Mouse (Mus musculus) CH12.LX (cell line): ENCODE results near the gene Sorcs1. TPM values are rescaled to one million over a fixed set of nuclear protein-coding genes. Genes with fewer than 3 reads are reported as not detected.

Experiments used
- DNase-seq: peaks from one replicate; pipeline ENCODE4 v3.0.0-alpha.2; 2013; ENCODE audit errors: extremely low read depth
- H3K27ac ChIP-seq: 2 replicates; pipeline ENCODE4 v1.5.1; 2012; ENCODE audit warnings: low read depth, mild to moderate bottlenecking, control low read depth, moderate library complexity; ENCODE audit not compliant: insufficient read depth
- H3K27me3 ChIP-seq: replicated peaks from 2 replicates; pipeline ENCODE3; 2012; ENCODE audit warnings: inconsistent platforms
- H3K36me3 ChIP-seq, 2 experiments: replicated peaks in 1 of 2; 2 replicates each; pipeline versions ENCODE3 to v1.6.1; 2012; ENCODE audit warnings: inconsistent platforms in 1 of 2, low read length in 1 of 2, mild to moderate bottlenecking in 1 of 2, mixed read lengths in 1 of 2, moderate library complexity in 1 of 2; ENCODE audit not compliant: control insufficient read depth in 1 of 2, insufficient read depth in 1 of 2
- H3K4me1 ChIP-seq, 2 experiments: 2 replicates each; pipeline ENCODE4 v1.6.1; 2012; ENCODE audit warnings: inconsistent platforms in 1 of 2, moderate library complexity in 1 of 2; ENCODE audit not compliant: insufficient read depth in 2 of 2, control insufficient read depth in 1 of 2
- H3K4me2 ChIP-seq: 2 replicates; pipeline ENCODE4 v1.6.1; 2012; ENCODE audit warnings: low read depth, mild to moderate bottlenecking, control low read depth; ENCODE audit not compliant: poor library complexity, insufficient read depth, severe bottlenecking
- H3K4me3 ChIP-seq, 3 experiments: fragments of 150-350 bp in 1 of 3; sonication (generic) in 1 of 3; replicated peaks in 1 of 3; 2 replicates each; pipeline versions ENCODE3 to v1.5.1; 2011 to 2012; ENCODE audit warnings: low read depth in 2 of 3, low read length in 2 of 3, mild to moderate bottlenecking in 2 of 3, moderate library complexity in 2 of 3, control low read depth in 1 of 3, improper control_type of control experiment in 1 of 3, inconsistent platforms in 1 of 3, mixed read lengths in 1 of 3; ENCODE audit not compliant: poor library complexity in 1 of 3
- H3K79me2 ChIP-seq: replicated peaks from 2 replicates; pipeline ENCODE4 v1.6.1; 2012; ENCODE audit warnings: mild to moderate bottlenecking, moderate library complexity; ENCODE audit not compliant: control insufficient read depth, poor library complexity, insufficient read depth, severe bottlenecking; ENCODE audit errors: extremely low read depth
- H3K9ac ChIP-seq: 2 replicates; pipeline ENCODE4 v1.6.1; 2012; ENCODE audit warnings: low read depth, mild to moderate bottlenecking, control low read depth, moderate library complexity; ENCODE audit not compliant: insufficient read depth
- H3K9me3 ChIP-seq: replicated peaks from 2 replicates; pipeline ENCODE3; 2012; ENCODE audit warnings: low read length, inconsistent platforms, mixed read lengths
- BHLHE40 ChIP-seq: IDR thresholded peaks from 2 replicates; pipeline ENCODE4 v1.6.1; 2011; ENCODE audit warnings: mild to moderate bottlenecking, low read depth, low read length, improper control_type of control experiment
- CHD2 ChIP-seq: IDR thresholded peaks from 2 replicates; pipeline ENCODE4 v1.6.1; 2011; ENCODE audit warnings: low read length, improper control_type of control experiment
- CTCF ChIP-seq, 2 experiments: IDR thresholded peaks in 1 of 2; conservative IDR thresholded peaks in 1 of 2; 2 replicates each; pipeline ENCODE4 v1.5.1; 2011 to 2012; ENCODE audit warnings: low read depth in 2 of 2, low read length in 2 of 2, improper control_type of control experiment in 1 of 2, inconsistent platforms in 1 of 2, mild to moderate bottlenecking in 1 of 2, moderate library complexity in 1 of 2
- JUND ChIP-seq: conservative IDR thresholded peaks from 2 replicates; pipeline ENCODE4 v1.6.1; 2011; ENCODE audit warnings: low read depth, low read length, improper control_type of control experiment
- KAT2A ChIP-seq: IDR thresholded peaks from 2 replicates; pipeline ENCODE4 v1.6.1; 2012; ENCODE audit warnings: low read length, improper control_type of control experiment, inconsistent platforms; ENCODE audit not compliant: insufficient replicate concordance
- MAZ ChIP-seq: IDR thresholded peaks from 2 replicates; pipeline ENCODE4 v1.6.1; 2012; ENCODE audit warnings: low read depth, mild to moderate bottlenecking, inconsistent platforms, low read length, improper control_type of control experiment, moderate library complexity
- MEF2A ChIP-seq: IDR thresholded peaks from 2 replicates; pipeline ENCODE4 v1.6.1; 2014; ENCODE audit warnings: low read depth, mild to moderate bottlenecking, inconsistent platforms, low read length, improper control_type of control experiment, borderline replicate concordance
- NELFE ChIP-seq: IDR thresholded peaks from 2 replicates; pipeline ENCODE4 v1.6.1; 2011; ENCODE audit warnings: low read depth, low read length, improper control_type of control experiment
- PAX5 ChIP-seq: IDR thresholded peaks from 2 replicates; pipeline ENCODE4 v1.6.1; 2012; ENCODE audit warnings: low read length, inconsistent platforms, mixed read lengths
- RAD21 ChIP-seq: IDR thresholded peaks from 2 replicates; pipeline ENCODE4 v1.6.1; 2011; ENCODE audit warnings: low read depth, mild to moderate bottlenecking, low read length, improper control_type of control experiment, moderate library complexity
- SMC3 ChIP-seq: IDR thresholded peaks from 2 replicates; pipeline ENCODE4 v1.6.1; 2011; ENCODE audit warnings: low read depth, low read length, improper control_type of control experiment
- TCF12 ChIP-seq: IDR thresholded peaks from 2 replicates; pipeline ENCODE4 v1.6.1; 2014; ENCODE audit warnings: low read depth, mild to moderate bottlenecking, inconsistent platforms, low read length, improper control_type of control experiment
- USF1 ChIP-seq: IDR thresholded peaks from 2 replicates; pipeline ENCODE4 v1.6.1; 2014; ENCODE audit warnings: low read depth, mild to moderate bottlenecking, inconsistent platforms, low read length, improper control_type of control experiment
- USF2 ChIP-seq: conservative IDR thresholded peaks from 2 replicates; pipeline ENCODE4 v1.6.1; 2011; ENCODE audit warnings: low read depth, low read length, improper control_type of control experiment
- ZNF384 ChIP-seq: IDR thresholded peaks from 2 replicates; pipeline ENCODE4 v1.6.1; 2012; ENCODE audit warnings: low read depth, low read length, improper control_type of control experiment, inconsistent platforms
- dilution Hi-C: fragments of 300-500 bp; cut with MboI; formaldehyde crosslinking; loops from 2 replicates; pipeline ENCODE4 v1.14.3; 2020; ENCODE audit warnings: low sequenced_read_pairs; ENCODE audit not compliant: extremely low pct_unique_long_range_greater_than_20kb, extremely low pct_ligation_motif_present
- in situ Hi-C: fragments of 300-500 bp; cut with MboI; formaldehyde crosslinking; loops from 3 replicates; pipeline ENCODE4 v1.14.3; 2019; ENCODE audit warnings: low sequenced_read_pairs, low pct_ligation_motif_present, low pct_unique_long_range_greater_than_20kb, mixed read lengths
- polyA plus RNA-seq: library from polyadenylated mRNA; unstranded; fragments of >175 nt; gene quantifications from 2 replicates; pipeline ENCODE4 v1.2.1, GENCODE M21; 2012; ENCODE audit warnings: low read depth; ENCODE audit not compliant: insufficient read length
- total RNA-seq, 2 experiments: library from RNA; depleted of rRNA; stranded (reverse); fragments of 300-350 nt in 1 of 2; fragments of >200 nt in 1 of 2; gene quantifications; 2 replicates each; pipeline ENCODE4 v1.2.3; 2012 to 2014

Sorcs1 gene
- total and polyA plus RNA-seq, 3 experiments: 0.08 TPM; not detected in 2

- in situ Hi-C loops: no loop called here
- dilution Hi-C loops: no loop called here
- no peak for DNase-seq
- H3K27ac ChIP-seq: no peak overlapping the region
- no peaks in the 10 kb centered on the region for H3K36me3 ChIP-seq
- H3K4me3 ChIP-seq: no peak overlapping the region
- peaks cover 41% of the 10 kb centered on the region for H3K9me3 ChIP-seq
- H3K9ac ChIP-seq: no peak overlapping the region
- H3K4me2 ChIP-seq: no peak overlapping the region
- H3K79me2 ChIP-seq: no peaks in the 10 kb centered on the region
- H3K4me1 ChIP-seq: no peaks in the 10 kb centered on the region
- TF ChIP-seq CTCF (conservative IDR thresholded peaks at IDR 0.05 in 1 of 2, IDR thresholded peaks at IDR 0.05 in 1 of 2; ENCODE audit: low read depth in 2 of 2, low read length in 2 of 2) (peak in 1 of 2 experiments; percentile 39; a peak in 2 of 4 replicates), SMC3 (peak; percentile 38), TCF12 (no peak)
- H3K27me3 ChIP-seq: no peaks in the 10 kb centered on the region
Measured at GRCm38 (mm10) chr19:50422928-50423327, 255.5 kb downstream of the Sorcs1 start.

GRCm38 (mm10) chr19:50418962-50419720 lies 259.3 kb downstream of the Sorcs1 start:
- Histone ChIP-seq H3K79me2 (no peaks in the 10 kb centered on the region), H3K27ac (no peak overlapping the region), H3K9me3 (peaks cover 42% of the 10 kb centered on the region), H3K36me3 (no peaks in the 10 kb centered on the region), H3K4me2 (no peak overlapping the region), H3K9ac (no peak overlapping the region), H3K4me3 (no peak overlapping the region), H3K27me3 (no peaks in the 10 kb centered on the region), H3K4me1 (no peaks in the 10 kb centered on the region)
- in situ Hi-C loops: no loop called here
- DNase-seq: no peak
- dilution Hi-C loops: no loop called here
- TF ChIP-seq USF1: no peak
- TF ChIP-seq MEF2A: no peak
- no peak for TF ChIP-seq CHD2
- TF ChIP-seq USF2: no peak
- no peak for TF ChIP-seq NELFE
- TF ChIP-seq PAX5: no peak
- TF ChIP-seq KAT2A: no peak
- no peak for TF ChIP-seq JUND
- no peak for TF ChIP-seq BHLHE40
- no peak for TF ChIP-seq RAD21
- no peak for TF ChIP-seq ZNF384
- no peak for TF ChIP-seq MAZ
